Mouse (Mus musculus): ENCODE data around the gene Cep290. TPM values are rescaled to one million over a fixed set of nuclear protein-coding genes. Genes with fewer than 3 reads are reported as not detected.

Cep290 gene
- polyA plus RNA-seq, 1 experiment from 2014 or later: 7.4 TPM

- DNase-seq (ENCODE audit: low spot score): no peak
- H3K27me3 ChIP-seq (ENCODE audit: control insufficient read depth, insufficient read depth, low read length): no peaks in the 10 kb centered on the region
- no peaks in the 10 kb centered on the region for H3K9me3 ChIP-seq (ENCODE audit: control insufficient read depth, low read length)
- H3K4me3 ChIP-seq (replicated peaks; ENCODE audit: low read length): no peak overlapping the region
- no peak overlapping the region for H3K4me2 ChIP-seq (replicated peaks)
- 90% methylated on average over 3 of the region's 3 CpGs for WGBS
- no peak overlapping the region for H3K9ac ChIP-seq
- no peaks in the 10 kb centered on the region; the same call in 1 of the 2 replicates for H3K4me1 ChIP-seq (replicated peaks; ENCODE audit: control insufficient read depth, insufficient read depth, low read length)
- no peak overlapping the region for H3K27ac ChIP-seq
- H3K36me3 ChIP-seq (replicated peaks; ENCODE audit: control insufficient read depth, insufficient read depth): no peaks in the 10 kb centered on the region; the same call in 1 of the 2 replicates
- ATAC-seq (ENCODE audit: low FRiP score): no peak
Measured at GRCm38 (mm10) chr10:100584178-100584577, 96.8 kb downstream of the Cep290 start.

- ATAC-seq (ENCODE audit: low FRiP score): no peak; the same call in 1 of the 2 replicates
- DNase-seq (ENCODE audit: low spot score): no peak
Measured at GRCm38 (mm10) chr10:100588524-100588923, 101.2 kb downstream of the Cep290 start.

GRCm38 (mm10) chr10:100588932-100589388, 101.6 kb downstream of the Cep290 start:
- no peaks in the 10 kb centered on the region for H3K27me3 ChIP-seq (ENCODE audit: control insufficient read depth, insufficient read depth, low read length)
- peak; percentile 96 for DNase-seq (ENCODE audit: low spot score)
- H3K27ac ChIP-seq: peak overlapping the region; percentile 85
- no peaks in the 10 kb centered on the region for H3K9me3 ChIP-seq (ENCODE audit: control insufficient read depth, low read length)
- peak overlapping the region; percentile 72 for H3K4me3 ChIP-seq (replicated peaks; ENCODE audit: low read length)
- H3K36me3 ChIP-seq (replicated peaks; ENCODE audit: control insufficient read depth, insufficient read depth): no peaks in the 10 kb centered on the region; the same call in 1 of the 2 replicates
- peak; percentile 99 for ATAC-seq (ENCODE audit: low FRiP score)
- H3K4me2 ChIP-seq (replicated peaks): peak overlapping the region; percentile 69
- peak overlapping the region; percentile 85 for H3K9ac ChIP-seq
- no peaks in the 10 kb centered on the region; the same call in 1 of the 2 replicates for H3K4me1 ChIP-seq (replicated peaks; ENCODE audit: control insufficient read depth, insufficient read depth, low read length)
- under 1% methylated on average over 31 of the region's 31 CpGs for WGBS

More at GRCm38 (mm10) chr10:100588524-100588923, 101.2 kb downstream of the Cep290 start:
- Histone ChIP-seq H3K36me3 (replicated peaks; ENCODE audit: control insufficient read depth, insufficient read depth) (no peaks in the 10 kb centered on the region; the same call in 1 of the 2 replicates), H3K4me2 (replicated peaks) (peak overlapping the region; percentile 69), H3K9me3 (ENCODE audit: control insufficient read depth, low read length) (no peaks in the 10 kb centered on the region), H3K27ac (peak overlapping the region; percentile 85), H3K4me3 (replicated peaks; ENCODE audit: low read length) (peak overlapping the region; percentile 72), H3K27me3 (ENCODE audit: control insufficient read depth, insufficient read depth, low read length) (no peaks in the 10 kb centered on the region), H3K4me1 (replicated peaks; ENCODE audit: control insufficient read depth, insufficient read depth, low read length) (no peaks in the 10 kb centered on the region; the same call in 1 of the 2 replicates), H3K9ac (peak overlapping the region; percentile 85)
- WGBS: 42% methylated on average over 7 of the region's 7 CpGs

DNA sequence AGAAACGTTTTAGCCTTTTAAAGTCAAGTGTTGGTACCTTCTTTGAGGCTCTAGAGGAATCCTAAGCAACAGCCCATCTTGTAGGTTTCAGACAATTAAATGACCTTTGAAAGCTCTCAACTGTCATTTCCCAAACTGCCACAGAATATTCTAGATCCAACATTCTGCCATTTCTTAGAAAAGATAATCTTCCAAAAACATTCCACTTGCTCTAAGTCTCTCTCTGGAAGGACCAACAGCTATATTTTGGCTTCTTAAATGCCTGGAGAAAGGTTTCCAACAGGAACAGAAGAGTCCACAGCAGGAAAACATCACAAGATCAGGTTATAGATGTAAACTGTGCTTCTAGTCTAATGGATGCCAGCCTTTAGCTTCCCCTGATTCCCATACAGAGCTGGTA, 103.0 kb downstream of the Cep290 start, which contains the start of the genes 4930430F08Rik and 1700017N19Rik:
4930430F08Rik (minus strand) TSS at position 101 of the 400 bp plus-strand sequence.
1700017N19Rik (plus strand) TSS at position 162 of the 400 bp plus-strand sequence.
- ATAC-seq (ENCODE audit: low FRiP score) (no peak), DNase-seq (ENCODE audit: low spot score) (no peak)
- Histone ChIP-seq H3K4me2 (replicated peaks) (peak within 1 kb of the TSS; percentile 69), H3K4me3 (replicated peaks; ENCODE audit: low read length) (peak within 1 kb of the TSS; percentile 72), H3K9me3 (ENCODE audit: control insufficient read depth, low read length) (no peaks in the 10 kb centered on the region), H3K36me3 (replicated peaks; ENCODE audit: control insufficient read depth, insufficient read depth) (no peaks in the 10 kb centered on the region; the same call in 1 of the 2 replicates), H3K27ac (no peak within 1 kb of the TSS), H3K9ac (0 out of 2 replicates have a peak within 1 kb of the TSS, but pooled peaks have one; percentile 20), H3K27me3 (ENCODE audit: control insufficient read depth, insufficient read depth, low read length) (no peaks in the 10 kb centered on the region), H3K4me1 (replicated peaks; ENCODE audit: control insufficient read depth, insufficient read depth, low read length) (no peaks in the 10 kb centered on the region; the same call in 1 of the 2 replicates)
- 86% methylated on average over 1 of the region's 1 CpGs for WGBS

DNA sequence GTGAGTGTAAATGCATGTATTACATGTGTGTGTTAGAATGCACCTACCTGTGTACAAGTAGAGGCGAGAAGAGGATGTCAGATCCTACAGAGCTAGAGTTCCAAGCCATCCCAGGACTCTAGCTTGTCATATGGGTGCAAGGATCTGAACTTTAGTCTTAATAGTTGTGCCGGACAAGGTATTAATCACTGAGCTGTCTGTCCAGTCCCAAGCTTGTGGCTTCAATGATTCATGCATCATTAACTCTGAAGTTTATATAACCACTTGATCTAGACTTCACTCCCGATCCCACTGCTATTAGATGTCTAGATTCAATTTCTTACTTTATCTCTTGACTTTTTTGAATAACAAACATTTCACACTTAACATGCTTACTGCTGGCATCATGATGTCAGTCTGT, 111.0 kb downstream of the Cep290 start:
- DNase-seq (ENCODE audit: low spot score): no peak
- no peak overlapping the region for H3K4me2 ChIP-seq (replicated peaks)
- H3K9me3 ChIP-seq (ENCODE audit: control insufficient read depth, low read length): no peaks in the 10 kb centered on the region
- H3K4me3 ChIP-seq (replicated peaks; ENCODE audit: low read length): no peak overlapping the region
- H3K27ac ChIP-seq: no peak overlapping the region
- ATAC-seq (ENCODE audit: low FRiP score): no peak
- no peak overlapping the region for H3K9ac ChIP-seq
- H3K27me3 ChIP-seq (ENCODE audit: control insufficient read depth, insufficient read depth, low read length): no peaks in the 10 kb centered on the region
- 86% methylated on average over 3 of the region's 3 CpGs for WGBS
- no peaks in the 10 kb centered on the region for H3K36me3 ChIP-seq (replicated peaks; ENCODE audit: control insufficient read depth, insufficient read depth)
- H3K4me1 ChIP-seq (replicated peaks; ENCODE audit: control insufficient read depth, insufficient read depth, low read length): no peaks in the 10 kb centered on the region

DNA sequence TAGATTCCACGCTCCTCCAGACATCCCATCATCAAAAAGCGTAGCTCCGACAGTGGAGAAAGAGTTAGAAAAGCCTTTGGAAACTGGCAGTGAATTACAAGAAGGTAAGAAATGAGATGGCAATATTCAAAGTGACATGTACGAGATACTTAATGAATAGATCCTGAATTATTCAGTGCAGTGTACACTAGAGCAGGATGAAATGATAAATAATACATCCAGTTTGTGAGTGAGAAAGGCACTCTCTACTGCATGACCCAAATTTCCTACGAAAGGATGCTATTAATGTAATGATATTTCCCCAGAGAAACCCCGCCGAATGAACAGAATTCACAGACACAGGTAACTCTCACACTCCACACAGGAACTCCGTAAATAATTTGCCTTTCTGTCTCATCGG, 116.2 kb downstream of the Cep290 start:
- ATAC-seq (ENCODE audit: low FRiP score) (peak; percentile 48; the same call in 1 of the 2 replicates), DNase-seq (ENCODE audit: low spot score) (no peak)

DNA sequence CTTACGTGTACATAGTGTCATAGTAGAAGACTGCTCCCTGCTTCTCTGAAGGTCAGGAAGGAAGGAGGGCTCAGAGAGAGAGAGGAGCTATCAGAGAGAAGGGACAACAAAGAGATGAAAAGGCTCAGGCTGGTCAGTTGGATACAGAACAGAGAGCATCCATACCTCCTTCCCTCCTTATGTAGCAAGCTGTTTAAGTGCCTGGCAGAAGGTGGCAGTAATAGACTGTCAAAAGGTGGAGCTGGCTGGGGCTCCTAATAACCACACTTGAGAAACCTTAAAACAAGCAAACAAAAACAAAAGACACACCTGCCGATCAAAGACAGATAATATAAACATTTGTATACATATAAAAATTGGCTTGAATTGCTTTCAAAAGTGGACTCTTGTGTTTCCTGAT, 116.9 kb downstream of the Cep290 start:
- H3K27me3 ChIP-seq (ENCODE audit: control insufficient read depth, insufficient read depth, low read length): no peaks in the 10 kb centered on the region
- no peaks in the 10 kb centered on the region for H3K9me3 ChIP-seq (ENCODE audit: control insufficient read depth, low read length)
- H3K9ac ChIP-seq: no peak overlapping the region
- H3K4me1 ChIP-seq (replicated peaks; ENCODE audit: control insufficient read depth, insufficient read depth, low read length): no peaks in the 10 kb centered on the region
- H3K36me3 ChIP-seq (replicated peaks; ENCODE audit: control insufficient read depth, insufficient read depth): no peaks in the 10 kb centered on the region
- peak overlapping the region; percentile 60; the same call in 1 of the 2 replicates for H3K27ac ChIP-seq
- DNase-seq (ENCODE audit: low spot score) (peak; percentile 58), ATAC-seq (ENCODE audit: low FRiP score) (peak; percentile 75)
- H3K4me3 ChIP-seq (replicated peaks; ENCODE audit: low read length): no peak overlapping the region
- no peak overlapping the region for H3K4me2 ChIP-seq (replicated peaks)
- 67% methylated on average over 2 of the region's 2 CpGs for WGBS

More for the DNA sequence above, 116.2 kb downstream of the Cep290 start:
- H3K4me3 ChIP-seq (replicated peaks; ENCODE audit: low read length): no peak overlapping the region
- H3K4me1 ChIP-seq (replicated peaks; ENCODE audit: control insufficient read depth, insufficient read depth, low read length): no peaks in the 10 kb centered on the region
- H3K27ac ChIP-seq: no peak overlapping the region
- 79% methylated on average over 9 of the region's 9 CpGs for WGBS
- no peaks in the 10 kb centered on the region for H3K27me3 ChIP-seq (ENCODE audit: control insufficient read depth, insufficient read depth, low read length)
- H3K9me3 ChIP-seq (ENCODE audit: control insufficient read depth, low read length): no peaks in the 10 kb centered on the region
- no peak overlapping the region for H3K4me2 ChIP-seq (replicated peaks)
- H3K9ac ChIP-seq: no peak overlapping the region
- H3K36me3 ChIP-seq (replicated peaks; ENCODE audit: control insufficient read depth, insufficient read depth): no peaks in the 10 kb centered on the region

DNA sequence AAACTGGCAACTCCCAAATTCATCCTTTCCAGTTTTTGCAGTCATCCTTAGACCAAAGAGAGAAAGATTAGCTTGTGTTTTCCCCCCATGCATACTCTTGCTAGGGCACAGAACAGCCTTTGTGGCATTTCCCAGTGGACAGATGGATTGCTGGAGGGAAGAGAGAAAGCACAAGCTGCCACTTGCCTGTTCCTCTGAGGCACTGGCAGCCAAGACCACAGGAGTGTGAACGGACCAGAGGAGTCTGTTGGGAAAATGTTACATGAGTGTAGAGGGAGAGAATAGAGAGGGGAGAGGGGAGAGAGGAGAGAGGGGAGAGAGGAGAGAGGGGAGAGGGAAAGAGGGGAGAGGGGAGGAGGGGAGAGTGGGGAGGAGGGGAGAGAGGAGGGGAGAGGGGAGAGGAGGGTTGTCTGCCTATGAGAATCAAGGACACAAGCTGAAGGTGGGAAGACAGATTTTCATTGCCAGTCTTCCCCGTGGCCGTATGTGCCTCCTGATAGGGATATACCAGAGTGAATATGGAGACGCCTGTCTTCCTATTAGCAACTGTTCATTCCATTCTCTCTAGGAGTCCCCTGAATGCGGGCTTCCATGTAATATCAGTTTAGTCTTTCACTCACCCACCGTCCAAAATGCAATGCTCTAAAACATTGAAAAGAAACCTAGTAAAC, 130.0 kb downstream of the Cep290 start:
- H3K9me3 ChIP-seq (ENCODE audit: control insufficient read depth, low read length): no peaks in the 10 kb centered on the region
- 62% methylated on average over 6 of the region's 6 CpGs for WGBS
- H3K27me3 ChIP-seq (ENCODE audit: control insufficient read depth, insufficient read depth, low read length): no peaks in the 10 kb centered on the region
- H3K4me1 ChIP-seq (replicated peaks; ENCODE audit: control insufficient read depth, insufficient read depth, low read length): no peaks in the 10 kb centered on the region
- no peak overlapping the region for H3K9ac ChIP-seq
- ATAC-seq (ENCODE audit: low FRiP score) (peak; percentile 46; the same call in 1 of the 2 replicates), DNase-seq (ENCODE audit: low spot score) (no peak)
- H3K27ac ChIP-seq: no peak overlapping the region
- H3K4me2 ChIP-seq (replicated peaks): no peak overlapping the region
- no peak overlapping the region for H3K4me3 ChIP-seq (replicated peaks; ENCODE audit: low read length)
- H3K36me3 ChIP-seq (replicated peaks; ENCODE audit: control insufficient read depth, insufficient read depth): no peaks in the 10 kb centered on the region

DNA sequence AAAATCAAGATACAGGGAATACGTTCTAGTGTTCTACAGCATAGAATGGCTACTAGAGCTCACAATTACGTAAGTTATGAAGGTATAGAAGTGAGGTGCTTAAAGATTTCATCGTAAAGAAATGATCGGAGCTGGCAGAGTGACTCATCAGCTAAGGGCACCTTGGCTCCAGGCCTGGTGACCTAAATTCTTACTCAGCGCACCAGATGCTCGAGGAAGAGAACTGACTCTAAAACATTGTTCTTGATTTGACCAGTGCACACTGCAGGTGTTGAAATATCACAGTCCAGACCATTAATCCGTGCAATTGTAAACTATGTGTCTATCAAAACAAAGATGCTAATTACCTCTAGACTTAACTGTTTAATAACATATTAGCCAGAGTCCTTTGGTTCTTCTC, 132.1 kb downstream of the Cep290 start:
- 96% methylated on average over 7 of the region's 7 CpGs for WGBS
- H3K9me3 ChIP-seq (ENCODE audit: control insufficient read depth, low read length): no peaks in the 10 kb centered on the region
- no peak overlapping the region for H3K4me2 ChIP-seq (replicated peaks)
- H3K36me3 ChIP-seq (replicated peaks; ENCODE audit: control insufficient read depth, insufficient read depth): no peaks in the 10 kb centered on the region
- DNase-seq (ENCODE audit: low spot score): no peak
- no peak overlapping the region for H3K9ac ChIP-seq
- H3K27ac ChIP-seq: no peak overlapping the region
- H3K4me1 ChIP-seq (replicated peaks; ENCODE audit: control insufficient read depth, insufficient read depth, low read length): no peaks in the 10 kb centered on the region
- H3K4me3 ChIP-seq (replicated peaks; ENCODE audit: low read length): no peak overlapping the region
- ATAC-seq (ENCODE audit: low FRiP score): no peak
- H3K27me3 ChIP-seq (ENCODE audit: control insufficient read depth, insufficient read depth, low read length): no peaks in the 10 kb centered on the region
